Mouse (Mus musculus) bone marrow, adult 2 months (tissue): Measurements from ENCODE around the gene Tex101.

Experiments used
- CTCF ChIP-seq: fragments of 200-500 bp; IDR thresholded peaks from 2 replicates; pipeline ENCODE4 v1.5.1; 2011; ENCODE audit warnings: low read length, control low read depth; ENCODE audit not compliant: control insufficient read depth, insufficient read depth
- POLR2A ChIP-seq: fragments of 200-500 bp; IDR thresholded peaks from 2 replicates; pipeline ENCODE4 v1.6.1; 2011; ENCODE audit warnings: low read depth, mild to moderate bottlenecking, control low read depth, low read length, borderline replicate concordance; ENCODE audit not compliant: control insufficient read depth

GRCm38 (mm10) chr7:24629672-24630071, 46.8 kb downstream of the Tex101 start:
- TF ChIP-seq CTCF (no peak), POLR2A (no peak)
